Mouse (Mus musculus): ENCODE measurements around the gene Dgcr6.

DNA sequence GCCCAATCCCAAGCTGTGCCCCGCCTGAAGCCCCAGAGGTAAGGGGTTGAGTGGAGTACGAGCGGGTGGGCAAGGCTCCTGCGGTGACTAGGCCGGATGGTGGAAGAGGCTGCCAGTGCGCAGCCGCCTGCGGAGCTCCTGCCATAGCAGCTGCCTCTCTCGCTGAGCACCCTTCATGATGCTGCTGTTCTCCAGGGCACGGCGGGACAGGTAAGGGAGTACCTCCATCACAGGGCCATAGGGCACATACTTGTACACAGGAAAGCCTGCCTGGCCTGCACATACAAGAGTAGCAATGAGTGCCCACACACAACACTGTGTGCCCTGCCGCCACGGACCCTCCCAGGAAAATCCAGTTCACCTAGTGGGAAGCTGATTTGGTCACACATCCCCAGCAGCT, 19.4 kb downstream of the Dgcr6 start:
- TF ChIP-seq CTCF (IDR thresholded peaks at IDR 0.05; ENCODE audit: low read depth) (no peak), EP300 (optimal IDR thresholded peaks at IDR 0.05) (no peak)
